Mouse (Mus musculus): Measurements from ENCODE around the gene Smchd1. TPM values are rescaled to one million over a fixed set of nuclear protein-coding genes. Genes with fewer than 3 reads are reported as not detected.
"Not testable (repeated sequence)": the region's sequence is repeated elsewhere in the genome, so short reads cannot be mapped to it uniquely, and the experiment has no call there.

Smchd1 gene
- polyA plus RNA-seq, 1 experiment from 2014 or later: 70.4 TPM

DNA sequence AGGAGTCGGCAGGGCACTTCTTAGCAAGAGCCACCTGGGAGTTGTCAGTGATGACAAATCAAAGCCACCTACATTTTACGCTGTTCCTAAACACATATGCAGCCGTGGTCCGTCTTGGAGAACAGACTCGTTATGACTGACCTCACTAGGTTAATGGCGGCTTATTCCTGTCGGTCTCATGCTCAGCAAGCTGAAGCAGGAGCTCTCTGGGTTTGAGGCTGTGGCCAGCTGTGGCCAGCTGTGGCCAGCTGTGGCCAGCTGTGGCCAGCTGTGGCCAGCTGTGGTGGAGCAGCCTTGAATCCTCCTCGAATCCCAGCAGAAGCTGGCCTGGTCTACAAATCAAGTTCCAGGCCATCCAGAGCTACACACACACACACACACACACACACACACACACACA is 138.7 kb downstream of the Smchd1 start:
- Histone ChIP-seq H3K27ac (ENCODE audit: low read depth, low read length) (no peak overlapping the region), H3K9me3 (ENCODE audit: control insufficient read depth, low read length) (no peaks in the 10 kb centered on the region), H3K36me3 (ENCODE audit: control insufficient read depth, insufficient read depth, low read length) (no peaks in the 10 kb centered on the region), H3K9ac (replicated peaks; ENCODE audit: low read depth, low read length) (no peak overlapping the region), H3K27me3 (ENCODE audit: control insufficient read depth, insufficient read depth, low read length) (no peaks in the 10 kb centered on the region), H3K4me2 (ENCODE audit: low read depth, low read length) (no peak overlapping the region), H3K4me1 (ENCODE audit: control insufficient read depth, insufficient read depth, low read length) (no peaks in the 10 kb centered on the region), H3K4me3 (ENCODE audit: low read depth, low read length) (no peak overlapping the region)
- no peak for ATAC-seq (ENCODE audit: low read depth)
- 69% methylated on average over 8 of the region's 8 CpGs for WGBS

DNA sequence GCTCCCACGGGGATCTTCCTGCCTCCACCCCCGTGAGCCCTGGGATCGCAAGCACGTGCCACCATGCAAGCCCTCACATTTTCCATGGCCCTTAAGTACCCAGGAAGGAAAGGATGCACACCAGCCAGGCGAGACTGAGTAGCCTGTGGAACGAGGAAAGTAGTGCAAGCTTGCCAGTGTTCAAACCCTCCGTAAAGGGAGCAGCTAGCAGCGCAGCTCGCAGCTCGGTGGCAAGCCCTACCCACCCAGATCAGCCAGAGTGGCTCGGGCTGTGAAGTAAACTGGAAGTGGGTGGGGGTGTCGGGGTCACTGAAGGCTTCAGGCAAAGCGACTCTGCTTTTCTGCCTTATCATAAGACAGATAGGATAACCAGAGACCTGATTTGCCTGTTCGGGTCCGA is 142.8 kb downstream of the Smchd1 start:
- ATAC-seq (ENCODE audit: low read depth): no peak
- no peaks in the 10 kb centered on the region for H3K9me3 ChIP-seq (ENCODE audit: control insufficient read depth, low read length)
- H3K27ac ChIP-seq (ENCODE audit: low read depth, low read length): no peak overlapping the region
- H3K4me1 ChIP-seq (ENCODE audit: control insufficient read depth, insufficient read depth, low read length): no peaks in the 10 kb centered on the region
- H3K36me3 ChIP-seq (ENCODE audit: control insufficient read depth, insufficient read depth, low read length): no peaks in the 10 kb centered on the region
- no peak overlapping the region for H3K4me3 ChIP-seq (ENCODE audit: low read depth, low read length)
- H3K4me2 ChIP-seq (ENCODE audit: low read depth, low read length): no peak overlapping the region
- no peak overlapping the region for H3K9ac ChIP-seq (replicated peaks; ENCODE audit: low read depth, low read length)
- no peaks in the 10 kb centered on the region for H3K27me3 ChIP-seq (ENCODE audit: control insufficient read depth, insufficient read depth, low read length)
- 77% methylated on average over 15 of the region's 15 CpGs for WGBS

DNA sequence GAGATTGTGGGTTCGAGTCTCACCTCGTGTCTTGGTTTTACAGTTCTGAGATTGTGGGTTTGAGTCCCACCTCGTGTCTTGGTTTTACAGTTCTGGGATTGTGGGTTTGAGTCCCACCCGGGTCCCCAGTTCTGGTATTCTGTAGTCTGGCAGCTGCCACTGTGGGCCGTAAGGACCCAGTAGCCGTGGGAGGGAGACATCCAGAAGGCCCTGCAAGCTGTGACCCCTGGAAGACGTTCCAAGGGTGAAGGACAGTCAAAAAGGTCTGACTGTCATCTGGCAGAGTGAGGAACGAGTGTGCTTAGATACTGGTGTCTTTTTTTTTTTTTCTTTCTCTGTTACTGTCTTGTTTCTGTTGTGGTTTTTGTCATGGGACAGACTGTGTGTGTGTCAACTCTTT is 154.4 kb downstream of the Smchd1 start:
- ATAC-seq (ENCODE audit: low read depth); H3K9me3 ChIP-seq (ENCODE audit: control insufficient read depth, low read length); H3K4me1 ChIP-seq (ENCODE audit: control insufficient read depth, insufficient read depth, low read length); H3K4me3 ChIP-seq (ENCODE audit: low read depth, low read length); H3K27ac ChIP-seq (ENCODE audit: low read depth, low read length); H3K4me2 ChIP-seq (ENCODE audit: low read depth, low read length); H3K9ac ChIP-seq (replicated peaks; ENCODE audit: low read depth, low read length); H3K36me3 ChIP-seq (ENCODE audit: control insufficient read depth, insufficient read depth, low read length); H3K27me3 ChIP-seq (ENCODE audit: control insufficient read depth, insufficient read depth, low read length): not testable (repeated sequence)
- WGBS: 88% methylated on average over 8 of the region's 8 CpGs

DNA sequence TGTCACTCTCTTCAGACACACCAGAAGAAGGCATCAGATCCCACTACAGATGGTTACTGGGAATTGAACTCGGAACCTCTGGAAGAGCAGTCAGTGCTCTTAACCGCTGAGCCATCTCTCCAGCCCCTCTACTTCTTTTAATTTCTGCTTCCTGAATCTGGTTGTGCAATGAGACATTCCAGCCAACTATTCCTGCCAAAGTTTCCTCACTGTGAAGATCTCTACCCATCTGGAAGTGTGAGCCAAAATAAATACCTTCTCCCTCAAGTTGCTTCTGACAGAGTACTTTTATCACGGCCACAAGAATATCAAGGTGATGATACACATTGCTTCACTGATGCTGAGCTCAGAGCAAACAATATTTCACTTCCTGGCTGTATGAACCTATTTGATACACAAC is 155.8 kb downstream of the Smchd1 start:
- Histone ChIP-seq H3K9me3 (ENCODE audit: control insufficient read depth, low read length) (no peaks in the 10 kb centered on the region), H3K4me2 (ENCODE audit: low read depth, low read length) (no peak overlapping the region), H3K36me3 (ENCODE audit: control insufficient read depth, insufficient read depth, low read length) (no peaks in the 10 kb centered on the region), H3K27ac (ENCODE audit: low read depth, low read length) (no peak overlapping the region), H3K27me3 (ENCODE audit: control insufficient read depth, insufficient read depth, low read length) (no peaks in the 10 kb centered on the region), H3K9ac (replicated peaks; ENCODE audit: low read depth, low read length) (no peak overlapping the region), H3K4me1 (ENCODE audit: control insufficient read depth, insufficient read depth, low read length) (no peaks in the 10 kb centered on the region), H3K4me3 (ENCODE audit: low read depth, low read length) (no peak overlapping the region)
- no peak for ATAC-seq (ENCODE audit: low read depth)
- 95% methylated on average over 3 of the region's 3 CpGs for WGBS

DNA sequence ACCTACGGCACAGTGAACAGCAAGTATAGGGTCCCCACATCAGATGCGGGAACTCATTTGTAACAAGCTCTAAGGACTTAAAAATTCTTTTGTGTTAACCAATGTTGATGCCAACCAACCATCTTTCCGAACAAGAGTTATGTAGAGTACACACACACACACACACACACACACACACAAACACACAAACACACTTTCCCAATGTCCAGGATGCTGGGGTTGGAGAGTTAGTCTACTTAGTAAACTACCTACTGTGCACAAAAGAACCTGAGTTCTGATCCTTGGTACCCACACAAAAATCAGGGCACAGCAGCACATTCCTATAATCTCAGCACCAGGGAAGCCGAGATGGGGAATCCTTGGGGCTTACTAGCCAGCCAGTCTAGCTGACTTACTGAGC is 157.6 kb downstream of the Smchd1 start:
- no peak overlapping the region for H3K4me3 ChIP-seq (ENCODE audit: low read depth, low read length)
- no peaks in the 10 kb centered on the region for H3K27me3 ChIP-seq (ENCODE audit: control insufficient read depth, insufficient read depth, low read length)
- no peak for ATAC-seq (ENCODE audit: low read depth)

DNA sequence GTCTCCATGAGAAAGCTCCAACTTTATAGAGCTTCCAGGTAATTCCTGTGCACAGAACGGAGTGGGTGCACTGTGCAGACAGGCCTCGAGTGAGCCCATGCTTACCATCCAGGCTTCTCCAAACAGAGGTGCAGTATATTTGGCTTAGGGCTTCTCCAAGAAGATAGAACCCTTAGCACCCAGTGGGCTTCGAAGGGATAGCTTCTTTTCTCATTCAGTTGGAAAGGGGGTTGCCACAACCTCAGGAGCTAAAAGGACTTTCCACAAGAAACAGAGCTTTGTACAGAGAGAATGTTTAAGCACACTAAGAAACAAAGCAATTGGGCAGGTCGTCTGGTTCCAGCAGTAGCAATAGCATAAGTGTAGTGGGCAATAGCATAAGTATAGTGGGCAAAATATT is 160.8 kb downstream of the Smchd1 start:
- no peak for ATAC-seq (ENCODE audit: low read depth)
- no peak overlapping the region for H3K4me3 ChIP-seq (ENCODE audit: low read depth, low read length)
- H3K9me3 ChIP-seq (ENCODE audit: control insufficient read depth, low read length): no peaks in the 10 kb centered on the region
- no peak overlapping the region for H3K9ac ChIP-seq (replicated peaks; ENCODE audit: low read depth, low read length)
- H3K27ac ChIP-seq (ENCODE audit: low read depth, low read length): no peak overlapping the region
- no peaks in the 10 kb centered on the region for H3K4me1 ChIP-seq (ENCODE audit: control insufficient read depth, insufficient read depth, low read length)
- 81% methylated on average over 4 of the region's 4 CpGs for WGBS
- H3K27me3 ChIP-seq (ENCODE audit: control insufficient read depth, insufficient read depth, low read length): peaks cover 4% of the 10 kb centered on the region; the same call in 1 of the 2 replicates
- no peak overlapping the region for H3K4me2 ChIP-seq (ENCODE audit: low read depth, low read length)
- no peaks in the 10 kb centered on the region for H3K36me3 ChIP-seq (ENCODE audit: control insufficient read depth, insufficient read depth, low read length)

More for the DNA sequence above, 157.6 kb downstream of the Smchd1 start:
- Histone ChIP-seq H3K9ac (replicated peaks; ENCODE audit: low read depth, low read length) (no peak overlapping the region), H3K27ac (ENCODE audit: low read depth, low read length) (no peak overlapping the region), H3K36me3 (ENCODE audit: control insufficient read depth, insufficient read depth, low read length) (no peaks in the 10 kb centered on the region), H3K4me2 (ENCODE audit: low read depth, low read length) (no peak overlapping the region), H3K9me3 (ENCODE audit: control insufficient read depth, low read length) (no peaks in the 10 kb centered on the region), H3K4me1 (ENCODE audit: control insufficient read depth, insufficient read depth, low read length) (no peaks in the 10 kb centered on the region)
- 88% methylated on average over 4 of the region's 4 CpGs for WGBS

DNA sequence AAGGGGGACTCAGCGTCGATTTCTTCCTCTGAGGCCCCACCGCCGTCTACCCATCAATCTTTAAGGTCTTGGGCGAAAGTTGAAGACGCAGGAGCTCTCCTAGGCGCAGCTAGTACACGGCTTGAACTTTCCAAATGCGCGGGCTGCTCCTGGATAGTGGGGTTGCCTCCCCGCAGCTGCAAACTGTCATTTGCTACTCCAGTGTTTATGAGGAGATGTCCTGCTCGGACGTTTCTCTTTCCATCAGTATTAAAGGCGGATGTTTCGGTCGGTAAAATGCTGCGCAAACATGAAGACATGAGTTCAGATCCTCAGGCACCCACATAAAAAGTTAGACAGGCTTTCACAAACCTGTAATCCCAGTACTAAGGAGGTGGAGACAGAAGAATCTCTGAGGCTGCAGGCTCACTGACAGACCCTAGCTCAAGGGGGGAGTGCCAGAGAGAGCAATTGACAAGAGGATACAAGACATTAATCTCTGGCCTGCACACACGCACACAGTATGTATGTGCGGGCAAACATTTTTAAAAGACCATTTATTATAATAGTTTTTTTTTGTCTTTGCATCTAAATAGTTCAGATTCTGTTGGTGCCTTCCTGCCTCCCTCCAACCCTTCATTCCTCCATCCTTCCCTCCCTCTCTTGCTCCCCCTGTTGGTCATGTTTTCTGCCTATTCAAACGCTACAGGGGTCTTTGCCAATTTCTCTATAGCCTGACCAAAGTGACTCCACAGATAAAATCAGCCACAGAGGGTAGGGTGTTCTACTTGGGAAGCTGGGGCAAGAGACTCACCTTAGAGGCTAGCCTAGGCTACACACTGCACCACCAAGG is 163.6 kb downstream of the Smchd1 start, which contains the start of gene Emilin2:
Gene Emilin2 (minus strand): TSS at position 639 of the 832 bp plus-strand sequence.
- no peak for ATAC-seq (ENCODE audit: low read depth)
- H3K4me2 ChIP-seq (ENCODE audit: low read depth, low read length): peak within 1 kb of the TSS; percentile 100

DNA sequence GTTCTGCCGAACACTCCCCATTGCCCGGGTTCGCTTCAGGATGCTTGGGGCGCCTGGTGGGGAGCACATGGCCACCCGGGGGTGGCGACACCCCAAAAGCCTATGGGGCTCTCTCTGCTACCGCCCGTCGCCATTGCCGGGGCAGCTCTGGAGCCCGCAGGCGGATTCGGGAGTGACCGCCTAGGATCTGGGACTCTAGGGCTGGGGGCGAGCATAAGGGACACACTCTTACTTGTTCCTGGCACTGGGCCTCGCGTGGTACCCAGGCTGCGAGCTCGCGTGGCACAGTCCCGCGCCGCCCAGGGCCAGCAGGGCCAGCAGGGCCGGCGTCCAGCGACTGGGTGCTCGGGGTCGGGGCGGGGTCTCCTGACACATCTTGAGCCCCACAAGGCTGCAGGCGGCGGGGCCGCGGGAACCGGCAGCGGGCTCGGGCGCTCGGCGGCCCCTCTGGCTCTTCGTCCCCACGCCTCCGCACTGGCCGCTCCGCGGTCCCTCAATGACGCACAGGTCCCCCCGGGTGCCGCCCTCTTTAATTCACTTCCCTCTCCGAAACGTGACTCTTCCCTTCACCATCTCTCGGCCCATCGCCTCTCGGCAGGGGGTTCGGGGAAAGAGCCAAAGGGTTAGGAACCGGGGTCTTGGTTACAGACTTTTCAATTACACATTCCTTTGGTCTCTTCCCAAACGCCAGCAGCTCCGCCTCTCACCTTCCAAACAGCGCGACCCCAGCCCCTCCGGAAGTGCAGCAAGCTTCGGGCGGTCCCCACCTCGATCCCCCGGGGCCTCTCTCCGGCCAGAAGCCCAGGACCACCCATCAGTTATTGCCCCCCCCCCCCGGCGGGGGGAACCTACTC is 164.4 kb downstream of the Smchd1 start:
- under 1% methylated on average over 64 of the region's 67 CpGs for WGBS
- Histone ChIP-seq H3K36me3 (ENCODE audit: control insufficient read depth, insufficient read depth, low read length) (no peaks in the 10 kb centered on the region), H3K4me1 (ENCODE audit: control insufficient read depth, insufficient read depth, low read length) (no peaks in the 10 kb centered on the region), H3K27me3 (ENCODE audit: control insufficient read depth, insufficient read depth, low read length) (peaks cover 4% of the 10 kb centered on the region; the same call in 1 of the 2 replicates), H3K9ac (replicated peaks; ENCODE audit: low read depth, low read length) (peak overlapping the region; percentile 60), H3K9me3 (ENCODE audit: control insufficient read depth, low read length) (no peaks in the 10 kb centered on the region), H3K4me3 (ENCODE audit: low read depth, low read length) (peak overlapping the region; percentile 55), H3K27ac (ENCODE audit: low read depth, low read length) (no peak overlapping the region), H3K4me2 (ENCODE audit: low read depth, low read length) (peak overlapping the region; percentile 100)
- peak; percentile 63 for ATAC-seq (ENCODE audit: low read depth)

More for the DNA sequence above, 163.6 kb downstream of the Smchd1 start, which contains the start of gene Emilin2:
- H3K9ac ChIP-seq (replicated peaks; ENCODE audit: low read depth, low read length): peak within 1 kb of the TSS; percentile 60
- H3K9me3 ChIP-seq (ENCODE audit: control insufficient read depth, low read length): no peaks in the 10 kb centered on the region
- no peaks in the 10 kb centered on the region for H3K36me3 ChIP-seq (ENCODE audit: control insufficient read depth, insufficient read depth, low read length)
- H3K27me3 ChIP-seq (ENCODE audit: control insufficient read depth, insufficient read depth, low read length): peaks cover 4% of the 10 kb centered on the region; the same call in 1 of the 2 replicates
- 7% methylated on average over 20 of the region's 20 CpGs for WGBS
- H3K4me3 ChIP-seq (ENCODE audit: low read depth, low read length): peak within 1 kb of the TSS; percentile 55
- H3K4me1 ChIP-seq (ENCODE audit: control insufficient read depth, insufficient read depth, low read length): no peaks in the 10 kb centered on the region
- H3K27ac ChIP-seq (ENCODE audit: low read depth, low read length): no peak within 1 kb of the TSS

All from neural tube, embryonic 14.5 days (tissue).